Mouse (Mus musculus) heart, embryonic 14.5 days (tissue): ENCODE measurements around the gene Saxo2. TPM values are rescaled to one million over a fixed set of nuclear protein-coding genes. Genes with fewer than 3 reads are reported as not detected.

Experiments
- ATAC-seq: fragments of 200-750 bp; cut with Nextera tagmentation; 2 replicates; pipeline ENCODE4 v1.8.0; 2017; ENCODE audit warnings: low read depth, moderate TSS enrichment; ENCODE audit not compliant: insufficient number of reproducible peaks, insufficient read depth, low FRiP score
- H3K27ac ChIP-seq, 2 experiments: fragments of 200-500 bp in 1 of 2; fragments of 300-500 bp in 1 of 2; sonication (generic) in 1 of 2; replicated peaks in 1 of 2; 2 replicates each; pipeline ENCODE4 v1.5.1; 2012 to 2014; ENCODE audit warnings: low read depth in 2 of 2, low read length in 2 of 2, control low read depth in 1 of 2, mild to moderate bottlenecking in 1 of 2, mixed read lengths in 1 of 2; ENCODE audit not compliant: control insufficient read depth in 1 of 2, insufficient read depth in 1 of 2
- H3K27me3 ChIP-seq: fragments of 300-500 bp; sonication (generic); 2 replicates; pipeline ENCODE4 v1.6.1; 2014; ENCODE audit warnings: mild to moderate bottlenecking, low read length, control low read depth; ENCODE audit not compliant: control insufficient read depth, insufficient read depth
- H3K36me3 ChIP-seq: fragments of 300-500 bp; sonication (generic); 2 replicates; pipeline ENCODE4 v1.6.1; 2014; ENCODE audit warnings: mild to moderate bottlenecking, control low read depth, low read length, mixed read lengths; ENCODE audit not compliant: control insufficient read depth, insufficient read depth
- H3K4me1 ChIP-seq, 2 experiments: fragments of 200-500 bp in 1 of 2; fragments of 300-500 bp in 1 of 2; sonication (generic) in 1 of 2; 2 replicates each; pipeline ENCODE4 v1.6.1; 2012 to 2014; ENCODE audit warnings: low read length in 2 of 2, control low read depth in 1 of 2, mixed read lengths in 1 of 2; ENCODE audit not compliant: control insufficient read depth in 2 of 2, insufficient read depth in 2 of 2
- H3K4me2 ChIP-seq: fragments of 300-500 bp; sonication (generic); 2 replicates; pipeline ENCODE4 v1.6.1; 2014; ENCODE audit warnings: mild to moderate bottlenecking, low read length
- H3K4me3 ChIP-seq, 2 experiments: fragments of 200-500 bp in 1 of 2; fragments of 300-500 bp in 1 of 2; sonication (generic) in 1 of 2; 2 replicates each; pipeline ENCODE4 v1.5.1; 2012 to 2014; ENCODE audit warnings: low read length in 2 of 2, mild to moderate bottlenecking in 2 of 2, control low read depth in 1 of 2, low read depth in 1 of 2, moderate library complexity in 1 of 2; ENCODE audit not compliant: control insufficient read depth in 1 of 2, insufficient read depth in 1 of 2
- H3K9ac ChIP-seq: fragments of 300-500 bp; sonication (generic); 2 replicates; pipeline ENCODE4 v1.6.1; 2014; ENCODE audit warnings: mild to moderate bottlenecking, low read length
- H3K9me3 ChIP-seq: fragments of 300-500 bp; sonication (generic); 2 replicates; pipeline ENCODE4 v1.6.1; 2016; ENCODE audit warnings: low read length, control low read depth; ENCODE audit not compliant: control insufficient read depth
- WGBS: fragments of 180-500 bp; shearing (Covaris S2); extraction: QIAGEN DNeasy Blood & Tissue Kit; methylation state at CpG from one replicate; pipeline ENCODE4 v1.1.7; 2014; 5-methylcytosine and 5-hydroxymethylcytosine counted together
- polyA plus RNA-seq: library from polyadenylated mRNA; unstranded; fragments of >200 nt; fragmentation: Nextera tagmentation; extraction: Ambion mirVana; gene quantifications from 2 replicates; pipeline ENCODE4 v1.2.1, GENCODE M21; 2014

The Saxo2 gene
- polyA plus RNA-seq, 1 experiment from 2014 or later: 13.9 TPM

- H3K27me3 ChIP-seq: no peaks in the 10 kb centered on the region
- no peak overlapping the region for H3K9ac ChIP-seq
- 82% methylated on average over 6 of the region's 6 CpGs for WGBS
- no peaks in the 10 kb centered on the region for H3K36me3 ChIP-seq
- no peaks in the 10 kb centered on the region for H3K9me3 ChIP-seq
- H3K27ac ChIP-seq: no peak overlapping the region
- no peaks in the 10 kb centered on the region for H3K4me1 ChIP-seq
- H3K4me2 ChIP-seq: no peak overlapping the region
- no peak overlapping the region for H3K4me3 ChIP-seq
- no peak for ATAC-seq
Measured at GRCm38 (mm10) chr7:82590931-82591330, 57.4 kb downstream of the Saxo2 start.

Other genes starting within 250 kb of the Saxo2 start
- gene Efl1, start 86 bp upstream of the Saxo2 start, polyA plus RNA-seq: 19.8 and 21.0 TPM in 2 replicates
- gene Mex3b, start 218.8 kb upstream of the Saxo2 start, polyA plus RNA-seq: 8.7 and 10.3 TPM in 2 replicates